Mouse (Mus musculus) liver, postnatal 0 days (tissue): Measurements from ENCODE around the gene Bcl6b. TPM values are rescaled to one million over a fixed set of nuclear protein-coding genes. Genes with fewer than 3 reads are reported as not detected.

Source experiments
- ATAC-seq: fragments of 200-750 bp; cut with Nextera tagmentation; 2 replicates; pipeline ENCODE4 v1.8.0; 2017; ENCODE audit warnings: mild to moderate bottlenecking, moderate library complexity
- DNase-seq: peaks from one replicate; pipeline ENCODE4 v3.0.0-alpha.2; 2016
- H3K27ac ChIP-seq: fragments of 300-500 bp; sonication (generic); 2 replicates; pipeline ENCODE4 v1.5.1; 2014; ENCODE audit warnings: antibody characterized with exemption, moderate library complexity, mild to moderate bottlenecking, low read depth
- H3K27me3 ChIP-seq: fragments of 300-500 bp; sonication (generic); 2 replicates; pipeline ENCODE4 v1.6.1; 2014; ENCODE audit warnings: low read length, control low read depth, mixed read lengths; ENCODE audit not compliant: insufficient read depth
- H3K36me3 ChIP-seq: fragments of 300-500 bp; sonication (generic); replicated peaks from 2 replicates; pipeline ENCODE4 v1.6.1; 2014; ENCODE audit warnings: mild to moderate bottlenecking, control low read depth, low read length, moderate library complexity, mixed read lengths; ENCODE audit not compliant: insufficient read depth
- H3K4me1 ChIP-seq: fragments of 300-500 bp; sonication (generic); 2 replicates; pipeline ENCODE4 v1.6.1; 2014; ENCODE audit warnings: antibody characterized with exemption, mild to moderate bottlenecking, control low read depth; ENCODE audit not compliant: insufficient read depth
- H3K4me2 ChIP-seq: fragments of 300-500 bp; sonication (generic); 2 replicates; pipeline ENCODE4 v1.6.1; 2014; ENCODE audit warnings: low read depth, mild to moderate bottlenecking, low read length, moderate library complexity, mixed read lengths
- H3K4me3 ChIP-seq: fragments of 300-500 bp; sonication (generic); 2 replicates; pipeline ENCODE4 v1.5.1; 2014; ENCODE audit warnings: low read depth, low read length
- H3K9ac ChIP-seq: fragments of 300-500 bp; sonication (generic); replicated peaks from 2 replicates; pipeline ENCODE4 v1.6.1; 2014; ENCODE audit warnings: mild to moderate bottlenecking, moderate library complexity
- H3K9me3 ChIP-seq: fragments of 300-500 bp; sonication (generic); 2 replicates; pipeline ENCODE4 v1.6.1; 2016; ENCODE audit warnings: mild to moderate bottlenecking, control low read depth, low read length, mixed read lengths
- CTCF ChIP-seq: sonication (generic); IDR thresholded peaks from 2 replicates; pipeline ENCODE4 v1.5.1; 2016; ENCODE audit warnings: antibody characterized with exemption, low read depth
- EP300 ChIP-seq: IDR thresholded peaks from 2 replicates; pipeline ENCODE4 v1.6.1; 2016; ENCODE audit warnings: antibody characterized with exemption, low read depth, mild to moderate bottlenecking
- WGBS: fragments of 180-500 bp; shearing (Covaris S2); extraction: QIAGEN DNeasy Blood & Tissue Kit; methylation state at CpG from one replicate; pipeline ENCODE4 v1.1.7; 2014; ENCODE audit not compliant: insufficient replicate concordance; 5-methylcytosine and 5-hydroxymethylcytosine counted together
- microRNA counts: library from miRNA; unstranded; fragments of <30 nt; microRNA quantifications from one replicate; lab custom pipeline; 2015
- microRNA-seq: library from miRNA; unstranded; fragments of <30 nt; microRNA quantifications from one replicate; pipeline ENCODE4, GENCODE M21; 2016
- polyA plus RNA-seq: library from polyadenylated mRNA; unstranded; fragments of >200 nt; fragmentation: Nextera tagmentation; extraction: Ambion mirVana; gene quantifications from 2 replicates; pipeline ENCODE4 v1.2.1, GENCODE M21; 2015

Bcl6b gene
- polyA plus RNA-seq, 1 experiment from 2014 or later, result 1.8 TPM

- no peaks in the 10 kb centered on the region for H3K36me3 ChIP-seq
- TF ChIP-seq EP300, result no peak
- TF ChIP-seq CTCF, result no peak
- no peaks in the 10 kb centered on the region for H3K9me3 ChIP-seq
- no peak for DNase-seq
- H3K4me3 ChIP-seq, result no peak overlapping the region
- no peaks in the 10 kb centered on the region for H3K4me1 ChIP-seq
- H3K9ac ChIP-seq, result no peak overlapping the region
- no peak overlapping the region for H3K27ac ChIP-seq
- H3K27me3 ChIP-seq, result no peaks in the 10 kb centered on the region
- H3K4me2 ChIP-seq, result no peak overlapping the region
- ATAC-seq, result no peak
- 70% methylated on average over 11 of the region's 11 CpGs for WGBS
Observed at GRCm38 (mm10) chr11:70178756-70179155, 50.8 kb downstream of the Bcl6b start.

GRCm38 (mm10) chr11:70178311-70178710, 51.3 kb downstream of the Bcl6b start:
- no peaks in the 10 kb centered on the region for H3K36me3 ChIP-seq
- H3K4me3 ChIP-seq, result no peak overlapping the region
- no peak for ATAC-seq
- no peaks in the 10 kb centered on the region for H3K9me3 ChIP-seq
- WGBS, result 81% methylated on average over 11 of the region's 11 CpGs
- no peaks in the 10 kb centered on the region for H3K4me1 ChIP-seq
- H3K4me2 ChIP-seq, result no peak overlapping the region
- H3K27ac ChIP-seq, result no peak overlapping the region
- no peak for TF ChIP-seq CTCF
- TF ChIP-seq EP300, result no peak
- DNase-seq, result no peak
- H3K27me3 ChIP-seq, result no peaks in the 10 kb centered on the region
- H3K9ac ChIP-seq, result no peak overlapping the region

DNA sequence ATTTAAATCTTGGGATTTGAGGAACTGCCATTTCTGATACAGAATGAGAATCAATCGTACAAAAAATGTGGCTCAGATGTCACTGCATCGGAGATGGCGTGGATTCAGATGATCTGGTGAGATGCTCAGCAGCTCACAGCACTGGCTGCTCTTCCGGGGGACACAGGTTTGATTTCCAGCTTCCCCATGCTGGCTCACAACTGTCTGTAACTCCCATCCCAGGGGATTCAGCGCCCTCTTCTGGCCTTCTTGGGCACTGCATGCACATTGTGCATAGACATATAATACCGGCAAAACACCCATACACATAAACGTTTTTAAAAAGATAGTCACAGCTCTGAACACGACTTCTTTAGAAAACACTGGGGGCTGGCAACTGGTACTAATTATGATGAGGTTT, 52.0 kb downstream of the Bcl6b start:
- ATAC-seq (no peak), DNase-seq (peak; percentile 34)
- H3K4me1 ChIP-seq, result no peaks in the 10 kb centered on the region
- no peaks in the 10 kb centered on the region for H3K9me3 ChIP-seq
- no peak overlapping the region for H3K4me3 ChIP-seq
- H3K4me2 ChIP-seq, result no peak overlapping the region
- H3K36me3 ChIP-seq, result no peaks in the 10 kb centered on the region
- H3K27me3 ChIP-seq, result no peaks in the 10 kb centered on the region
- WGBS, result 65% methylated on average over 8 of the region's 8 CpGs
- H3K9ac ChIP-seq, result no peak overlapping the region
- TF ChIP-seq CTCF (peak; percentile 55), EP300 (no peak)
- no peak overlapping the region for H3K27ac ChIP-seq

- Histone ChIP-seq H3K27me3 (no peaks in the 10 kb centered on the region), H3K4me1 (no peaks in the 10 kb centered on the region), H3K9ac (no peak overlapping the region), H3K4me2 (no peak overlapping the region), H3K9me3 (no peaks in the 10 kb centered on the region), H3K36me3 (no peaks in the 10 kb centered on the region), H3K4me3 (no peak overlapping the region), H3K27ac (no peak overlapping the region)
- WGBS, result 70% methylated on average over 4 of the region's 4 CpGs
- DNase-seq (no peak), ATAC-seq (no peak)
- no peak for TF ChIP-seq EP300
- TF ChIP-seq CTCF, result no peak
Observed at GRCm38 (mm10) chr11:70174491-70174890, 55.1 kb downstream of the Bcl6b start.

MicroRNA genes within 50 kb of the gene (microRNA counts, 519-probe panel; counts per million panel counts)
- microRNA mmu-miR-195 (lab: Ali Mortazavi, UCI) (not detected), microRNA mmu-miR-497 (lab: Ali Mortazavi, UCI) (not detected)

Small RNA genes lying within 50 kb of the gene (microRNA-seq; reads per million reads assigned to microRNA genes)
- 412 reads per million, percentile 61 among the genes with 10 or more reads in this experiment for gene Mir195a
- not detected for gene Mir497
- not detected for gene Mir497b

Other genes with a start within 250 kb of the Bcl6b start
- 8.4 and 9.7 TPM in 2 replicates for gene Ctdnep1, start 248.6 kb downstream of the Bcl6b start, polyA plus RNA-seq
- 40.6 and 42.9 TPM in 2 replicates for gene Elp5, start 247.3 kb downstream of the Bcl6b start, polyA plus RNA-seq
- 305 and 324 TPM in 2 replicates for gene Gabarap, start 238.7 kb downstream of the Bcl6b start, polyA plus RNA-seq
- 19.5 and 25.5 TPM in 2 replicates for gene Phf23, start 234.0 kb downstream of the Bcl6b start, polyA plus RNA-seq
- 2.7 and 3.4 TPM in 2 replicates for gene Dvl2, start 229.2 kb downstream of the Bcl6b start, polyA plus RNA-seq
- 345 and 367 TPM in 2 replicates for gene Acadvl, start 214.4 kb downstream of the Bcl6b start, polyA plus RNA-seq
- 0.58 and 0.61 TPM in 2 replicates for gene Dlg4, start 212.9 kb downstream of the Bcl6b start, polyA plus RNA-seq
- 458 and 462 TPM in 2 replicates for gene Asgr1, start 175.7 kb downstream of the Bcl6b start, polyA plus RNA-seq
- gene Asgr2, start 137.2 kb downstream of the Bcl6b start, polyA plus RNA-seq, result 48.3 and 53.3 TPM in 2 replicates
- gene Mgl2, start 99.5 kb downstream of the Bcl6b start, polyA plus RNA-seq, result 1.5 TPM in 2 replicates
- 0.46 and 0.81 TPM in 2 replicates for gene Clec10a, start 73.6 kb downstream of the Bcl6b start, polyA plus RNA-seq
- gene Slc16a11, start 17.0 kb downstream of the Bcl6b start, polyA plus RNA-seq, result 1.4 and 1.8 TPM in 2 replicates
- 1.3 and 1.9 TPM in 2 replicates for gene Slc16a13, start 8.7 kb downstream of the Bcl6b start, polyA plus RNA-seq
- 48.9 and 55.2 TPM in 2 replicates for gene 0610010K14Rik, start 8.1 kb upstream of the Bcl6b start, polyA plus RNA-seq
- gene Gm21988, start 10.0 kb upstream of the Bcl6b start, polyA plus RNA-seq, result 5.4 and 5.8 TPM in 2 replicates
- gene Rnasek, start 10.0 kb upstream of the Bcl6b start, polyA plus RNA-seq, result 241 TPM in 2 replicates
- gene Alox12, start 25.6 kb upstream of the Bcl6b start, polyA plus RNA-seq, result 17.8 and 20.0 TPM in 2 replicates
- gene Alox12e, start 92.8 kb upstream of the Bcl6b start, polyA plus RNA-seq, result 0.08 TPM in 1 of 2 replicates, not detected in the other
- gene Alox15, start 122.2 kb upstream of the Bcl6b start, polyA plus RNA-seq, result 0.49 and 0.56 TPM in 2 replicates
- gene Pelp1, start 180.2 kb upstream of the Bcl6b start, polyA plus RNA-seq, result 6.1 and 6.4 TPM in 2 replicates
- gene Arrb2, start 202.8 kb upstream of the Bcl6b start, polyA plus RNA-seq, result 20.0 and 21.8 TPM in 2 replicates
- gene Med11, start 222.1 kb upstream of the Bcl6b start, polyA plus RNA-seq, result 14.3 and 15.1 TPM in 2 replicates
- gene Zmynd15, start 229.6 kb upstream of the Bcl6b start, polyA plus RNA-seq, result 0.59 and 0.70 TPM in 2 replicates
- 9.2 and 9.4 TPM in 2 replicates for gene Cxcl16, start 230.2 kb upstream of the Bcl6b start, polyA plus RNA-seq